Mouse (Mus musculus) stomach, embryonic 16.5 days (tissue): Measurements from ENCODE around the gene Sypl. TPM values are rescaled to one million over a fixed set of nuclear protein-coding genes. Genes with fewer than 3 reads are reported as not detected.

ENCODE experiments used
- ATAC-seq: fragments of 200-750 bp; cut with Nextera tagmentation; 2 replicates; pipeline ENCODE4 v1.8.0; 2017; ENCODE audit warnings: moderate number of reproducible peaks, moderate TSS enrichment; ENCODE audit not compliant: insufficient read depth, low FRiP score
- H3K27ac ChIP-seq: fragments of 300-500 bp; sonication (generic); 2 replicates; pipeline ENCODE4 v1.5.1; 2014; ENCODE audit warnings: low read length
- H3K27me3 ChIP-seq: fragments of 300-500 bp; sonication (generic); 2 replicates; pipeline ENCODE4 v1.6.1; 2014; ENCODE audit warnings: low read length, control low read depth, mixed read lengths; ENCODE audit not compliant: control insufficient read depth, insufficient read depth
- H3K36me3 ChIP-seq: fragments of 300-500 bp; sonication (generic); 2 replicates; pipeline ENCODE4 v1.6.1; 2014; ENCODE audit warnings: low read length; ENCODE audit not compliant: control insufficient read depth, insufficient read depth
- H3K4me1 ChIP-seq: fragments of 300-500 bp; sonication (generic); 2 replicates; pipeline ENCODE4 v1.6.1; 2014; ENCODE audit warnings: low read length, control low read depth, mixed read lengths; ENCODE audit not compliant: control insufficient read depth, insufficient read depth
- H3K4me2 ChIP-seq: fragments of 300-500 bp; sonication (generic); 2 replicates; pipeline ENCODE4 v1.6.1; 2014; ENCODE audit warnings: low read depth, low read length, mixed read lengths
- H3K4me3 ChIP-seq: fragments of 300-500 bp; sonication (generic); replicated peaks from 2 replicates; pipeline ENCODE4 v1.5.1; 2014; ENCODE audit warnings: mild to moderate bottlenecking, low read length
- H3K9ac ChIP-seq: fragments of 300-500 bp; sonication (generic); 2 replicates; pipeline ENCODE4 v1.6.1; 2014; ENCODE audit warnings: low read length
- H3K9me3 ChIP-seq: fragments of 300-500 bp; sonication (generic); replicated peaks from 2 replicates; pipeline ENCODE4 v1.6.1; 2016; ENCODE audit warnings: low read length, control low read depth; ENCODE audit not compliant: control insufficient read depth
- WGBS: fragments of 180-500 bp; shearing (Covaris S2); extraction: QIAGEN DNeasy Blood & Tissue Kit; methylation state at CpG from one replicate; pipeline ENCODE4 v1.1.7; 2014; 5-methylcytosine and 5-hydroxymethylcytosine counted together
- polyA plus RNA-seq: library from polyadenylated mRNA; unstranded; fragments of >200 nt; fragmentation: Nextera tagmentation; extraction: Ambion mirVana; gene quantifications from 2 replicates; pipeline ENCODE4 v1.2.1, GENCODE M21; 2015

The Sypl gene
- polyA plus RNA-seq, 1 experiment from 2014 or later, result 188 TPM

GRCm38 (mm10) chr12:32954216-32955021 lies 728 bp downstream of the Sypl start:
- peak; percentile 59 for ATAC-seq
- peak overlapping the region; percentile 66 for H3K4me2 ChIP-seq
- no peaks in the 10 kb centered on the region for H3K27me3 ChIP-seq
- peak overlapping the region; percentile 97 for H3K27ac ChIP-seq
- peaks cover 27% of the 10 kb centered on the region for H3K4me1 ChIP-seq
- WGBS, result under 1% methylated on average over 70 of the region's 71 CpGs
- H3K9ac ChIP-seq, result peak overlapping the region; percentile 80
- peak overlapping the region; percentile 61 for H3K4me3 ChIP-seq
- no peaks in the 10 kb centered on the region for H3K9me3 ChIP-seq
- H3K36me3 ChIP-seq, result no peaks in the 10 kb centered on the region

DNA sequence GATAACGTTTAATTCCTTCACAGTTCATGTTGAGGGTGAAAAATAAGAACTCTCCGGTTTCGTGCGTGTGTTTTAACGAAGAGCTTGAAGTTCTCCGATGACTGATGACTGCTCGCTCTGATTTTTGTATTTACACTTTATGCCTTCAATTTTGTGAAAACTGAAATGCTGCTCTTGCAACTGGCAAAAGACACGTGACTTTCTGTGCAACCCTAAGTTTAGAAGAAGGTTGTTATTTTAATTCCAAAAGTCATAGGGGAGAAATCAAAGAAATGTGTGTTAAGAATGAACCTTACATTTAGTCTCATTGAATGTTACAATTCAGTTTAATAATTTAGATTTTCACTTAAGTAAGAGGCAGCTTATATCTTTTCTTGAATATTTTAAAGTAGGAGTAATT lies 1.3 kb downstream of the Sypl start:
- no peaks in the 10 kb centered on the region for H3K27me3 ChIP-seq
- H3K4me1 ChIP-seq, result peaks cover 27% of the 10 kb centered on the region
- no peaks in the 10 kb centered on the region for H3K36me3 ChIP-seq
- peak overlapping the region; percentile 61 for H3K4me3 ChIP-seq
- no peak for ATAC-seq
- peak overlapping the region; percentile 97 for H3K27ac ChIP-seq
- WGBS, result under 1% methylated on average over 8 of the region's 8 CpGs
- H3K9me3 ChIP-seq, result no peaks in the 10 kb centered on the region
- H3K4me2 ChIP-seq, result peak overlapping the region; percentile 66
- H3K9ac ChIP-seq, result peak overlapping the region; percentile 80

DNA sequence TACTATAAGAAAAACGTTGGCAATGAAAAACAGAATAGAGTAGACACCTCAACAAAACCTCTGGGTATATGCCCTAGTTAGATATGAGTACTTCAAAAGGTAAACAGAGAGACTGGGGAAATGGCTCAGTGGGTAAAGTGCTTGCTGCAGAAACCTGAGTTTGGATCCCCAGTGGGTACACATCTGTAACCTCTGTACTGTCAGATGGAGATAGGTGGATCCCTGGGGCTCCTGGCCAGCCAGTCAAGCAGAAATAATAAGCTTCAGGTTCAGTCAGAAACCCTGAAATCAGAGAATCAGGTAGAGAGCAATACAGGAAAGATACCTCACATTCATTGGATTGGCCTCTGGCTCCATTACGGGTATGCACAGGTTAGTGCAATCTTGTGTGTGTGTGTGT lies 3.5 kb downstream of the Sypl start:
- H3K9ac ChIP-seq, result no peak overlapping the region
- H3K27ac ChIP-seq, result no peak overlapping the region
- H3K9me3 ChIP-seq, result no peaks in the 10 kb centered on the region
- ATAC-seq, result no peak
- peaks cover 40% of the 10 kb centered on the region for H3K4me1 ChIP-seq
- no peak overlapping the region for H3K4me3 ChIP-seq
- H3K4me2 ChIP-seq, result no peak overlapping the region
- WGBS, result 45% methylated on average over 2 of the region's 2 CpGs
- H3K36me3 ChIP-seq, result no peaks in the 10 kb centered on the region
- no peaks in the 10 kb centered on the region for H3K27me3 ChIP-seq

- ATAC-seq, result no peak
- Histone ChIP-seq H3K4me1 (peaks cover 27% of the 10 kb centered on the region), H3K9ac (no peak overlapping the region), H3K27ac (no peak overlapping the region), H3K4me3 (no peak overlapping the region), H3K9me3 (no peaks in the 10 kb centered on the region), H3K4me2 (no peak overlapping the region), H3K27me3 (no peaks in the 10 kb centered on the region), H3K36me3 (no peaks in the 10 kb centered on the region)
Observed at GRCm38 (mm10) chr12:32962132-32962531, 8.4 kb downstream of the Sypl start.

GRCm38 (mm10) chr12:32963858-32964257 lies 10.2 kb downstream of the Sypl start:
- peaks cover 20% of the 10 kb centered on the region for H3K4me1 ChIP-seq
- no peaks in the 10 kb centered on the region for H3K27me3 ChIP-seq
- no peak overlapping the region for H3K9ac ChIP-seq
- no peak for ATAC-seq
- H3K36me3 ChIP-seq, result 0 out of 2 replicates have a peak, but pooled peaks cover 2% of the 10 kb centered on the region
- no peak overlapping the region for H3K4me2 ChIP-seq
- WGBS, result 80% methylated on average over 4 of the region's 4 CpGs
- H3K4me3 ChIP-seq, result no peak overlapping the region
- no peak overlapping the region for H3K27ac ChIP-seq
- no peaks in the 10 kb centered on the region for H3K9me3 ChIP-seq

DNA sequence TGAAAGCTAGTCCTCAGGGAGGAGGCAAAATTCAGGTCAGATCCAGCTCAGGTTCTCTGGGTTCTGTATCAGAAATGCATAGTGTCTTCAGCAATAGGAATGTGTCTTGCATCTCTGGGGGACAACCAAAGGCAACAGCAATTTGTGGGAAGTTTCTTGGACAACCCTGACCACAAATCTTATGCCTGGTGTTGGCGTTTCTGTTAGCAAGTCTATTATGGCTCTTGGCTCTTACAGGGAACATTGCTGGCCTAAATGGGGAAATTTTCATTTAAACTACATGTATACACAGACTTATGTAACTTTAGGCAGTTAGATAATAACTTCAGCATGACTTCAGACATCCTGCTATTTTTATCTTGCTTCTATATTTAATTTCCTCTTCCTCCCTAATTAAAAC lies 18.6 kb downstream of the Sypl start:
- Histone ChIP-seq H3K4me1 (no peaks in the 10 kb centered on the region), H3K36me3 (peaks cover 8% of the 10 kb centered on the region; the same call in 1 of the 2 replicates), H3K27me3 (no peaks in the 10 kb centered on the region), H3K4me2 (no peak overlapping the region), H3K4me3 (no peak overlapping the region), H3K9ac (no peak overlapping the region), H3K27ac (no peak overlapping the region), H3K9me3 (no peaks in the 10 kb centered on the region)
- WGBS, result 88% methylated on average over 1 of the region's 1 CpGs
- no peak for ATAC-seq

- no peak overlapping the region for H3K4me2 ChIP-seq
- peaks cover 6% of the 10 kb centered on the region; the same call in 1 of the 2 replicates for H3K36me3 ChIP-seq
- H3K4me1 ChIP-seq, result no peaks in the 10 kb centered on the region
- H3K9ac ChIP-seq, result no peak overlapping the region
- no peak overlapping the region for H3K4me3 ChIP-seq
- no peak for ATAC-seq
- no peaks in the 10 kb centered on the region for H3K9me3 ChIP-seq
- H3K27ac ChIP-seq, result no peak overlapping the region
- H3K27me3 ChIP-seq, result no peaks in the 10 kb centered on the region
Observed at GRCm38 (mm10) chr12:32974893-32975292, 21.2 kb downstream of the Sypl start.

DNA sequence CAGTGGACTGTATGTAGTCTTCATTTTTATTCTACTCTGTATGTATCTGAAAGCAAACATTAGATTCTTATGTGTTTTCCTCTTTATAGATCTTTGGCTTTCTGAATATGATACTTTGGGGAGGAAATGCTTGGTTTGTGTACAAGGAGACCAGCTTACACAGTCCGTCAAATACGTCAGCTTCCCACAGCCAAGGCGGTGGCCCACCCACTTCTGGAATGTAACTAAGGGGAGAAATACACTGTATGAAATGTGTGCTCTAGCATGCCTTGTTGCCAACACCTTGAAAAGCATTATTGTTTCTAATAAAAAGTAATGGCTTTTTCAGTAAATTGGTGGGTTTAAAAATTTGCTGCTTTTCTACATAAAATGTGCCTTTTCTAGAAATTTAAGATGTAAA lies 21.8 kb downstream of the Sypl start:
- ATAC-seq, result no peak
- Histone ChIP-seq H3K9me3 (no peaks in the 10 kb centered on the region), H3K36me3 (peaks cover 6% of the 10 kb centered on the region; the same call in 1 of the 2 replicates), H3K4me2 (no peak overlapping the region), H3K9ac (no peak overlapping the region), H3K27me3 (no peaks in the 10 kb centered on the region), H3K4me1 (no peaks in the 10 kb centered on the region), H3K27ac (no peak overlapping the region), H3K4me3 (no peak overlapping the region)
- 44% methylated on average over 3 of the region's 3 CpGs for WGBS

DNA sequence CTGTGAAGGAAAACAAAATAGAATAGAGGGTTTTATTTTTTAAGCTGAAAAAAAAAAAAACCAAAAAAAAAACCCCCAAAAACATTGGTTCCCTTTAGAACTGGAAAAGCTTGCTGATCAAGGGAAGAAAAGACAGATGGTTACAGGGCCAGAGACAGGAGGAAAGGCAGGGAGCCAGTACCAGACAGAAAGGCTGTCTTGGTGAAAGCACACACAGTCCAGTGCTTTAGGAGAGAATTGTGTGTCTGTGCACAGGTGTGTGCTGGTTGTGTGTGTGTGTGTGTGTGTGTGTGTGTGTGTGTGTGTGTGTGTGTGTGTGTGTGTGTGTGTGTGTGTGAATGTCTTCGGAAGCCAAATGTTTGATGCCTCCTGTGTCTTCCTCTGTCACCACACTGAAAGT lies 28.9 kb downstream of the Sypl start:
- WGBS, result 100% methylated on average over 1 of the region's 1 CpGs
- Histone ChIP-seq H3K27ac (no peak overlapping the region), H3K4me2 (no peak overlapping the region), H3K4me3 (no peak overlapping the region), H3K27me3 (no peaks in the 10 kb centered on the region), H3K4me1 (no peaks in the 10 kb centered on the region), H3K36me3 (no peaks in the 10 kb centered on the region), H3K9ac (no peak overlapping the region), H3K9me3 (no peaks in the 10 kb centered on the region)
- no peak for ATAC-seq
